Mouse (Mus musculus): ENCODE measurements around the gene Mrm3. TPM values are rescaled to one million over a fixed set of nuclear protein-coding genes. Genes with fewer than 3 reads are reported as not detected.

The Mrm3 gene
- polyA plus RNA-seq, 1 experiment: 8.7 TPM

DNA sequence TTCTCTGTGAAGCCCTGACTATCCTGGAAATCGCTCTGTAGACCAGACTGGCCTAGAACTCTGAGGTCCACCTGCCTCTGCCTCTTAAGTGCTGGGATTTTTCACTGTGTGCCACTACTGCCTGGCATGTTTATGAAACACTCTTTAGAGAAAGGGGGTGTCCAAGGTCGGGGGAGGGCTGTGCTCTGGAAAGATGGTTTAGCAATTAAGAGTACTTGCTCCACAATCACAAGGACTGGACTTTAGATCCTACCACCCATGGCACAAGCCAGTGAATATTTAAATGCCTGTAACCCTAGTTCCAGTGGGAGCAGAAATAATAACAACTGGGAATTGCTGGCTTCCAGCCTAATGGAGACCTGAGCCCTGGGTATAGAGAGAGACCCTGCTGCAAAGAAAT is 36.5 kb downstream of the Mrm3 start:
- H3K27ac ChIP-seq (ENCODE audit: insufficient read depth, low read depth, low read length): peak overlapping the region; percentile 4; the same call in 1 of the 2 replicates
- peak; percentile 79 for DNase-seq
- no peak overlapping the region for H3K4me3 ChIP-seq (ENCODE audit: insufficient read depth, low read depth, low read length)
- H3K27me3 ChIP-seq (replicated peaks; ENCODE audit: control insufficient read depth, insufficient read depth, low read length): no peaks in the 10 kb centered on the region
- WGBS: 49% methylated on average over 2 of the region's 2 CpGs
- H3K36me3 ChIP-seq (ENCODE audit: control insufficient read depth, insufficient read depth, low read length): no peaks in the 10 kb centered on the region
- TF ChIP-seq POLR2A (IDR thresholded peaks at IDR 0.05; ENCODE audit: low read depth, low read length) (no peak), CTCF (conservative IDR thresholded peaks at IDR 0.05; ENCODE audit: insufficient read depth, insufficient read length, low read depth, low read length) (no peak)
- peaks cover 9% of the 10 kb centered on the region; the same call in 1 of the 2 replicates for H3K4me1 ChIP-seq (ENCODE audit: control insufficient read depth, insufficient read depth, low read length)

DNA sequence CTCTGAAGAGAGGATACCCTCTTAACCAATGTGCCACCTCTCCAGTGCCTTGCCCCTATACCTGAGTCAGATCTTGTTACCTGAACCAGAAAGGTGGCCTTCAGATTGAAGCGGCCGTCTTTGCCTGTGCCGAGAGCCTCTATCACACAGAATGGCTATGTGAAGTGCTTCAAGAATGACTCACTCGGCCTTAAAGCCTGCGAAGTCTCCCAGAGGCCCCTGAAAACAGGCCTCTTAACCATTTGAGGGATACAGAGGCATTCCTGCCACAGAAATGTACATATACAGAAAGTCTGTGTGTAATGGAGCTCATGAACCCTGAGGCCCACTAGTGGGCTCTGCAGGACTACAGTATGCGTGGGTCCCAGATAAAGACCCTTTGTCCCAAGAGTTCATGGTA is 40.3 kb downstream of the Mrm3 start:
- H3K36me3 ChIP-seq (ENCODE audit: control insufficient read depth, insufficient read depth, low read length): no peaks in the 10 kb centered on the region
- TF ChIP-seq CTCF (conservative IDR thresholded peaks at IDR 0.05; ENCODE audit: insufficient read depth, insufficient read length, low read depth, low read length) (no peak), POLR2A (IDR thresholded peaks at IDR 0.05; ENCODE audit: low read depth, low read length) (no peak)
- no peak overlapping the region for H3K4me3 ChIP-seq (ENCODE audit: insufficient read depth, low read depth, low read length)
- H3K27ac ChIP-seq (ENCODE audit: insufficient read depth, low read depth, low read length): no peak overlapping the region
- H3K27me3 ChIP-seq (replicated peaks; ENCODE audit: control insufficient read depth, insufficient read depth, low read length): no peaks in the 10 kb centered on the region
- H3K4me1 ChIP-seq (ENCODE audit: control insufficient read depth, insufficient read depth, low read length): peaks cover 16% of the 10 kb centered on the region; the same call in 1 of the 2 replicates
- no peak for DNase-seq
- WGBS: 92% methylated on average over 6 of the region's 6 CpGs

DNA sequence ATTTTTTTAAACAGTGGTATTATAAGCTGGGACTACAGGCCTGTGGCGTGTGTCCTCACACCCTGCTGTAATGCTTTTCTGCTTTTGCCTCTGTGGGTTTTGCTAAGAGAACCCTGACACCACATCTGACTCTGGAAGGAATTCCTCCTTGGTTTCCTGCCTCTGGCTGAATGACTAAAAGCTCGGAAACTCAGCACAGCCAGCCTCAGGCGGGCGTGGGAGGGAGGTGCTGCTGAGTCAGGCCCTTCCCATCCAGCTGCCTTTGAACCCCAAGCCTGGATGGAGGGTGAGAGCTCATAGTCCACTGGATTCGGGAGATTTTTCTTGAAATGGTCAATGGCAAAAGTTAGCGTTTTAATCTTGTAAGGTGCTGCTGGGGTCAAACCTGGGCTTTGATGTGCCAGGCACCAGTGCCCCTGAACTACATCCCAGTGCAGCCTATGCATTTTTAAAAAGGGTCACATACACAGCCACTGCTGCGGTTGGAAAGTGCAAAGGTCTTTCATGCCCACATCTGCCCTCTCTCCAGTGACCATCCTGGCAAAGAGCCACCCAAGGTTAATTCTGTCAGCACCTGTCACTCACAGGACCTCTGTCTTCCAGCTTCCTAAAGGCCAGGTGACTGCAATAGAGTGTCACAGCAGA is 42.0 kb downstream of the Mrm3 start:
- no peaks in the 10 kb centered on the region for H3K36me3 ChIP-seq (ENCODE audit: control insufficient read depth, insufficient read depth, low read length)
- no peak overlapping the region for H3K4me3 ChIP-seq (ENCODE audit: insufficient read depth, low read depth, low read length)
- no peak for TF ChIP-seq POLR2A (IDR thresholded peaks at IDR 0.05; ENCODE audit: low read depth, low read length)
- no peak for TF ChIP-seq CTCF (conservative IDR thresholded peaks at IDR 0.05; ENCODE audit: insufficient read depth, insufficient read length, low read depth, low read length)
- peak; percentile 90 for DNase-seq
- H3K27me3 ChIP-seq (replicated peaks; ENCODE audit: control insufficient read depth, insufficient read depth, low read length): no peaks in the 10 kb centered on the region
- peaks cover 13% of the 10 kb centered on the region; the same call in 1 of the 2 replicates for H3K4me1 ChIP-seq (ENCODE audit: control insufficient read depth, insufficient read depth, low read length)
- WGBS: 21% methylated on average over 7 of the region's 7 CpGs
- H3K27ac ChIP-seq (ENCODE audit: insufficient read depth, low read depth, low read length): peak overlapping the region; percentile 62; the same call in 1 of the 2 replicates

DNA sequence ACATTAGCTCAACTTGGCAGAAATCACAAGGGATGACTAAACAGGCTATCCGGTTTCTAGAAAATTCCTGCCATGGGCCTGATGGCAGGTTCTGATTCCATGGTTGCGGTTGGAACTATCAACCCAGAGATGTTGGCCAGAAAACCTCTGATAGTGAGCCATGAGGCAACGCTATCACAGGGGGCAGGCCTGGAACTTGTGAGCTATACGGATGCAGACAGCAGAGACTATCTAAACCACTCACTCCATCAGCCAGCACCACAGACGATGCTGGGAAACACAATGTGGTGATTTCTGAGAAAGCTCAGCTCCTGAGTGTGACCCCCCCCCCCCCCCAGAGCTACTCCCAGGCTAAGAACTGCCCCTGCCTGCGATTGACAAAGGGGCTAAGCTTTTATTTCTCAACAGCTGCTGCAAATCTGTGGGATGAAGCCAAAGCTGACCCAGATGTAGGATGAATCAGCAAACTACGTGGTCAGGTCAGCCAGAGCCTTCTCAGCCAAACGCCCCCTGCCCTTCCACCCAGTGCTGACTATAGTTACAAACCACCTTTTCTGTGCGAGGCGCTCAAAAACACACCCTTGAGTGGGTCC is 43.1 kb downstream of the Mrm3 start:
- WGBS: 67% methylated on average over 10 of the region's 10 CpGs
- no peak for DNase-seq
- Histone ChIP-seq H3K27ac (ENCODE audit: insufficient read depth, low read depth, low read length) (no peak overlapping the region), H3K4me3 (ENCODE audit: insufficient read depth, low read depth, low read length) (no peak overlapping the region), H3K36me3 (ENCODE audit: control insufficient read depth, insufficient read depth, low read length) (no peaks in the 10 kb centered on the region), H3K27me3 (replicated peaks; ENCODE audit: control insufficient read depth, insufficient read depth, low read length) (no peaks in the 10 kb centered on the region), H3K4me1 (ENCODE audit: control insufficient read depth, insufficient read depth, low read length) (peaks cover 10% of the 10 kb centered on the region; the same call in 1 of the 2 replicates)
- TF ChIP-seq CTCF (conservative IDR thresholded peaks at IDR 0.05; ENCODE audit: insufficient read depth, insufficient read length, low read depth, low read length) (no peak), POLR2A (IDR thresholded peaks at IDR 0.05; ENCODE audit: low read depth, low read length) (no peak)

DNA sequence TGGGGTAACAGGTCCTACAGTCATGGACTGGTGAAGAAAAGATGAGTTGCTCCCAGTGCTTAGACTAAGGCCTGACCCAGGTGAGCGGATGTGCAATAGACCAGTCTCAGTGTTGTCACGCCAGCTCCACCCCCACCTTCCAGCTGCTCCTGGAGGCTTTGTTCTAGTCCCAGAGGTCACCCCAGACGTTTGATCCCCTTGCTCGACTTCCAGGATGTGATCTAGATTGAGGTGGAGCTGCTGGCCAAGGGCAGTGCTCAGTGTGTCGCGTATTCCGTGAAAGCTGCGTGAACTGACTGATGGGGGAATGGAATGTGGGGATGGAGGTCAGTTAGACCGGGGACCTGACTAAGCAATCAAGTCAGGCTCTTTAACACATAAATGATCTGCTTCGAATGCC is 43.8 kb downstream of the Mrm3 start:
- DNase-seq: no peak
- no peaks in the 10 kb centered on the region for H3K36me3 ChIP-seq (ENCODE audit: control insufficient read depth, insufficient read depth, low read length)
- H3K27me3 ChIP-seq (replicated peaks; ENCODE audit: control insufficient read depth, insufficient read depth, low read length): no peaks in the 10 kb centered on the region
- no peak overlapping the region for H3K27ac ChIP-seq (ENCODE audit: insufficient read depth, low read depth, low read length)
- 66% methylated on average over 10 of the region's 10 CpGs for WGBS
- no peak for TF ChIP-seq POLR2A (IDR thresholded peaks at IDR 0.05; ENCODE audit: low read depth, low read length)
- no peak for TF ChIP-seq CTCF (conservative IDR thresholded peaks at IDR 0.05; ENCODE audit: insufficient read depth, insufficient read length, low read depth, low read length)
- peaks cover 10% of the 10 kb centered on the region; the same call in 1 of the 2 replicates for H3K4me1 ChIP-seq (ENCODE audit: control insufficient read depth, insufficient read depth, low read length)
- no peak overlapping the region for H3K4me3 ChIP-seq (ENCODE audit: insufficient read depth, low read depth, low read length)

DNA sequence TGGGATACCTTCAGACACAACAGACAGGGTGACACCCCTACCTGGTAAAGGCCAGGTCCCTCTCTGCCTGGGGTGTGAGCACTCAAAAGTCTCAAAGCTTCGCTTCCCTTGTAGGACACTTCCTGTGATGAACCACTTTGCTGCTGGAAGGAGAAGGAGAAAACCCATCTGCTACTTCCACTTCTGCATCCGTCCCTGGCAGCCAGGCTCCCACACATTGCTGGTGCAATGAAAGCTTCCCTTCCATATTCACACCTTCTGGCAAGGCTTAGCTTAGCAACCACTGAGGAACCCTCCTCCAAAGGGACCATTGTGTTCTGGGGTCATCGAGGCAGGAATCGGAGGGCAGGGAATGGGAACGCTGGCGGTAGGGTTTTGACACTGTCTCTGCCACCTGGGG is 45.1 kb downstream of the Mrm3 start:
- no peak for DNase-seq
- WGBS: 89% methylated on average over 6 of the region's 6 CpGs
- no peak for TF ChIP-seq CTCF (conservative IDR thresholded peaks at IDR 0.05; ENCODE audit: insufficient read depth, insufficient read length, low read depth, low read length)
- no peak for TF ChIP-seq POLR2A (IDR thresholded peaks at IDR 0.05; ENCODE audit: low read depth, low read length)
- Histone ChIP-seq H3K4me1 (ENCODE audit: control insufficient read depth, insufficient read depth, low read length) (peaks cover 10% of the 10 kb centered on the region; the same call in 1 of the 2 replicates), H3K36me3 (ENCODE audit: control insufficient read depth, insufficient read depth, low read length) (no peaks in the 10 kb centered on the region), H3K27me3 (replicated peaks; ENCODE audit: control insufficient read depth, insufficient read depth, low read length) (no peaks in the 10 kb centered on the region), H3K4me3 (ENCODE audit: insufficient read depth, low read depth, low read length) (no peak overlapping the region), H3K27ac (ENCODE audit: insufficient read depth, low read depth, low read length) (no peak overlapping the region)

DNA sequence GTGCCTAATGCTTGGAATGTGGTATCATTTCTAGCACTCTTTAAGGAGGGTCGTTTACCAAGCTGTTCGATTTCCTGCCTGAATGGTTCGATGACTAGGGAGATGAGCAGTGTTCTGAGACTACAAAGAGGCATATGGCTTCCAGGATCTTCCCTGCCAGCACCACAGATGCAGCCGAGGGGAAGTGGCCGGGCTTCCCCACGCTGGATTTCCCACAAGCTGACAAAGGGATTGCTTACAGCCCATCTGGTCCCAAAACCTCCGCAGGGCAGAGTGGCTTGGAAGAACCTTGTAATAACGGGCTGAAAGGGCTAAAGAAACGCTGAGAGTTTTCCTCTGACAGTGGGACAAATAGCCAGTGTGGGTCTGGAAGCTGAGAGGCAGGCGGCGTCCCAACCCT is 46.9 kb downstream of the Mrm3 start:
- WGBS: 53% methylated on average over 11 of the region's 11 CpGs
- TF ChIP-seq CTCF (conservative IDR thresholded peaks at IDR 0.05; ENCODE audit: insufficient read depth, insufficient read length, low read depth, low read length): no peak
- no peak for TF ChIP-seq POLR2A (IDR thresholded peaks at IDR 0.05; ENCODE audit: low read depth, low read length)
- no peak for DNase-seq
- Histone ChIP-seq H3K36me3 (ENCODE audit: control insufficient read depth, insufficient read depth, low read length) (no peaks in the 10 kb centered on the region), H3K27ac (ENCODE audit: insufficient read depth, low read depth, low read length) (no peak overlapping the region), H3K4me3 (ENCODE audit: insufficient read depth, low read depth, low read length) (no peak overlapping the region), H3K4me1 (ENCODE audit: control insufficient read depth, insufficient read depth, low read length) (peaks cover 6% of the 10 kb centered on the region; the same call in 1 of the 2 replicates), H3K27me3 (replicated peaks; ENCODE audit: control insufficient read depth, insufficient read depth, low read length) (no peaks in the 10 kb centered on the region)
